Mouse (Mus musculus) thymus, postnatal 0 days (tissue): Measurements from ENCODE around the gene Dus2. TPM values are rescaled to one million over a fixed set of nuclear protein-coding genes. Genes with fewer than 3 reads are reported as not detected.

Experiments used
- DNase-seq: peaks from one replicate; pipeline ENCODE4 v3.0.0-alpha.2; 2015; ENCODE audit warnings: low spot score
- microRNA-seq: library from miRNA; unstranded; fragments of <30 nt; microRNA quantifications from one replicate; pipeline ENCODE4, GENCODE M21; 2016; ENCODE audit warnings: borderline number of aligned reads
- polyA plus RNA-seq: library from polyadenylated mRNA; unstranded; fragments of >200 nt; fragmentation: Nextera tagmentation; extraction: Ambion mirVana; gene quantifications from 2 replicates; pipeline ENCODE4 v1.2.1, GENCODE M21; 2015

The Dus2 gene
- polyA plus RNA-seq, 1 experiment from 2014 or later: 25.6 TPM

DNA sequence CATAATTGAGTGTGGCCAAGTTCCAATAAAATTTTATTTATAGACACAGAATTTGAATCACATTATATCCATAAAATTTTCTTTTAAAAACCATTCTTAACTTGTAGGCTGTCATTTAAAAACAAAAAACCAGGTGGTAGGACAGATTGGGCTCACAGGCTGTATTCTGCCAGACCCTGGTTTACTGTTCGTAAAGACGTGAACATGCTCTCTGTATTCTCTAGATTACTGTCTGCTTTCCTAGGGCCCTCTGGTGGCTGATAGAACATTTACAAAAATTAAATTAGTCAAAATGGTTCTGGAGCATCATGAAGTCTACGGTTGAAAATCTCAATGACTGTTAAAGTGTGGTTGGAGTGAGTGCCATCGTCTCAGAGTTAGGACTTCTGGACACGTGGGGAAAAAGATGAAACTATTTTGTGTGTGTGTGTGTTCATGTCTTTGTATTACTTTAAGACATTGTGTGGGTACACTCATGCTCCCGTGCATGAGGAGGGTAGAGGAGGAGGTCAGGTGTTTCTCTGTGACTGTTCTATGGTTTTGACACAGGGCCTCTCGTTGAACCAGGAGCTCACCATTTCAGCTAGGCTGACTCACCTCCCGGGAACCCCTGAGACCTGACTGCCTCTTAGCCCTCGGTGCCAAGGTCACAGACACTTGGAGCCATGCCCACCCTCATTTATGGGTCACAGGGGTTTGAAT lies 84.2 kb downstream of the Dus2 start:
- DNase-seq: peak; percentile 52

DNA sequence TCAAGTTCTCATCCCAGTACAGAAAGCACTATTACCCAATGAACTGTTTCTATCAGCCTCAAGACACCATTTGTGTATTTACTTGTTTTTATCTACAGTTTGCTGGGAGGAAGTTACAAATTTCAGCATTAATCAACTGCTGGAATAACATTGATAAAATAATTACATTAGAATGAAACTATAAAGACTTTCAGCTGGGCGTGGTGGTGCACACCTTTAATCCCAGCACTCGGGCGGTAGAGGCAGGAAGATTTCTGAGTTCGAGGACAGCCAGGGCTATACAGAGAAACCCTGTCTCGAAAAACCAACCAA lies 84.7 kb downstream of the Dus2 start:
- no peak for DNase-seq

DNA sequence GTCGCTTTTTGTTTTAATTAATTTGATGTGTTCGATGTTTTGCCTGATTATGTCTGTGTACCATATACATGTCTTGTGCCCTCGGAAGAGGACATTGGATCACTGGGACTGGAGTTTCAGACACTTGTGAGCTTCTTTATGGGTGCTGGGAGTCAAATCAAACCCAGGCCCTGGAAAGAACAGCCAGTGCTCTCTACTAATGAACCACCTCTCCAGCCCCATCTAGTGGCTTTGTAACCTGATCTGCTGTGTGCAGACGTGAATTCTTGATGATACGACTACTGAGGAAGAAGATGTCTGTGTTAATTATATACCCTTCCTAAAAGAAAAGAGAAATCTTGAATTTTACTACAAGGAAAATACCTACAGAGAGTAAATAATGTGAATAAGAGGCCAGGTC lies 85.5 kb downstream of the Dus2 start:
- DNase-seq: peak; percentile 42

DNA sequence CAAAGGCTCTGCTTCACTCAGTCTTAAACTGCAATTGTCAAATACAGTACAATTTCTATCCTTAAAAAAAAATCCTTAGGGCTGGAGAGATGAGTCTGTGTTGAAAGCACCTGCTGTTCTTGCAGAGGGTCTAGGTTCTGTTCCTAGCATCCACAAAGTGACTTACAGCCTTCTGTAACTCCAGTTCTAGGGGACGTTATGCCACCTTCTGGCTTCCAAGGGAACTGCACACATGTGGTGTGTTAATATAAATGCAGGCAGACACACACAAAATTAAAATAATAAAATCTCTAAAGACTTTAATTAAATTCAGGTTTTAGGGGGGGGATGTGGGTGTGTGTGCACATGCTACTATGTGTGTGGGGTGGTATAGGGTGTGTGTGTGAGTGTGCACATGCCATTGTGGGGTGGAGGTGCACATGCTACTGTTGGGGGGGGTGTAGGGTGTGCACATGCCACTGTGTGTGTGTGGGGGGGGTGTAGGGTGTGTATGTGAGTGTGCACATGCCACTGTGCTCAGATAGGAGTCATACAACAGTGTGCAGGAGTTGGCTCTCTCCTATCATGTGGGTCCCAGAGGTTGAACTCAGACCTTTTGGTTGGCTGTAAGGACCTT lies 86.4 kb downstream of the Dus2 start:
- DNase-seq: no peak

DNA sequence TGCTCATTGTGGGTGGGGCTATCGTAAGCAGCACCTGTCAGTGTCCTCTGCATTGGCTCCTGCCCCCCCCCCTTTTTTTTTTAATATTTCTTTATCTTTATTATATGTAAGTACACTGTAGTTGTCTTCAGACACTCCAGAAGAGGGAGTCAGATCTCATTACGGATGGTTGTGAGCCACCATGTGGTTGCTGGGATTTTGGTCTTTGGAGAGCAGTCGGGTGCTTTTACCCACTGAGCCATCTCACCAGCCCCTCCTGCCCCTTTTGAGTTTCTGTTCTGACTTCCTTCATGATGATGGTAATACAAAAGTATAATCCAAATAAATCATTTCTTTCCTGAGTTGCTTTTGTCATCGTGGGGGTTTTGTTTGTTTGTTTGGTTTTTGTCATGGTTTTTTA lies 111.2 kb downstream of the Dus2 start:
- no peak for DNase-seq

Small RNA genes lying within 50 kb of the gene (microRNA-seq; reads per million reads assigned to microRNA genes)
- gene Mir7074: not detected

Other genes starting within 250 kb of the Dus2 start
- gene Gfod2, start 232.7 kb upstream of the Dus2 start, polyA plus RNA-seq: 9.0 and 11.3 TPM in 2 replicates
- gene Ranbp10, start 164.0 kb upstream of the Dus2 start, polyA plus RNA-seq: 8.4 and 9.9 TPM in 2 replicates
- gene Tsnaxip1, start 163.6 kb upstream of the Dus2 start, polyA plus RNA-seq: 0.10 and 0.18 TPM in 2 replicates
- gene Cenpt, start 138.1 kb upstream of the Dus2 start, polyA plus RNA-seq: 25.1 and 28.2 TPM in 2 replicates
- 55.4 and 56.2 TPM in 2 replicates for gene Thap11, start 136.2 kb upstream of the Dus2 start, polyA plus RNA-seq
- gene Nutf2, start 130.8 kb upstream of the Dus2 start, polyA plus RNA-seq: 169 and 192 TPM in 2 replicates
- gene Edc4, start 110.5 kb upstream of the Dus2 start, polyA plus RNA-seq: 35.6 and 39.0 TPM in 2 replicates
- 0.56 and 0.68 TPM in 2 replicates for gene Nrn1l, start 97.8 kb upstream of the Dus2 start, polyA plus RNA-seq
- gene Pskh1, start 90.9 kb upstream of the Dus2 start, polyA plus RNA-seq: 18.4 and 21.6 TPM in 2 replicates
- gene Ctrl, start 57.5 kb upstream of the Dus2 start, polyA plus RNA-seq: 0.99 TPM in 2 replicates
- 385 and 398 TPM in 2 replicates for gene Psmb10, start 52.9 kb upstream of the Dus2 start, polyA plus RNA-seq
- 0.40 and 0.62 TPM in 2 replicates for gene Lcat, start 48.0 kb upstream of the Dus2 start, polyA plus RNA-seq
- gene Slc12a4, start 25.2 kb upstream of the Dus2 start, polyA plus RNA-seq: 17.5 and 18.6 TPM in 2 replicates
- not detected in 2 replicates for gene Dpep3, start 11.9 kb upstream of the Dus2 start, polyA plus RNA-seq
- 0.20 TPM in 1 of 2 replicates, not detected in the other for gene Dpep2nb, start 14.6 kb downstream of the Dus2 start, polyA plus RNA-seq
- gene Ddx28, start 20.5 kb downstream of the Dus2 start, polyA plus RNA-seq: 21.3 and 21.7 TPM in 2 replicates
- 19.7 and 26.6 TPM in 2 replicates for gene Nfatc3, start 67.5 kb downstream of the Dus2 start, polyA plus RNA-seq
- gene Esrp2, start 145.6 kb downstream of the Dus2 start, polyA plus RNA-seq: 8.8 and 9.6 TPM in 2 replicates
- gene Pla2g15, start 159.1 kb downstream of the Dus2 start, polyA plus RNA-seq: 11.0 and 11.7 TPM in 2 replicates
- 86.2 and 87.1 TPM in 2 replicates for gene Slc7a6, start 177.5 kb downstream of the Dus2 start, polyA plus RNA-seq
- gene Slc7a6os, start 219.6 kb downstream of the Dus2 start, polyA plus RNA-seq: 42.9 and 47.5 TPM in 2 replicates
- gene Prmt7, start 219.6 kb downstream of the Dus2 start, polyA plus RNA-seq: 42.8 and 44.5 TPM in 2 replicates